Mouse (Mus musculus) embryonic fibroblast, embryonic 13.5 days (primary cell): ENCODE measurements around the gene Tmsb4x.

Source experiments
- CTCF ChIP-seq: IDR thresholded peaks from 2 replicates; pipeline ENCODE4 v1.5.1; 2011; ENCODE audit warnings: mild to moderate bottlenecking, control low read depth, low read length, moderate library complexity, borderline replicate concordance; ENCODE audit not compliant: insufficient read depth
- POLR2A ChIP-seq: IDR thresholded peaks from 2 replicates; pipeline ENCODE4 v1.6.1; 2011; ENCODE audit warnings: low read depth, mild to moderate bottlenecking, control low read depth, low read length, moderate library complexity

- TF ChIP-seq CTCF (no peak), POLR2A (no peak)
Measured at GRCm38 (mm10) chrX:167195228-167195649, 13.9 kb downstream of the Tmsb4x start.
